Mouse (Mus musculus): ENCODE measurements around the gene Ccdc107.

DNA sequence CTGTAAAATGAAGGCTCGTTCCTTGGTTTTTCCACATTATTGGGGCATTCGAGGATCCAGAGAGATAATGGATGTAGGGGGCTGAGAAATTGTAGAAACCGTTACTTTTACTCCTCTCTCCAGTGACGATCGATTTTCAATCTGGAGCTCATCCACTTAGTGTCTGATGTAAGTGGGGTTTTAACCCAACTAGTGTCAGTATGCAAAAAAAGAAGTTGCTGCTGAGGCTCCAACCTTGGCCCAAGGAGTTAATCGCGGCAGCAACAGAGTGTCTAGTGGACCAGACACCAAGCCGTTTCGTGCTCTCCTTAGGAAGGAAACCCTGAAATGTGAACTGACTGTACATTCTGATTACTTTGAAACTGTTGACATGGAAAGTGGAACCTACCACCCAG, 1.1 kb downstream of the Ccdc107 start:
- TF ChIP-seq POLR2A (IDR thresholded peaks at IDR 0.05; ENCODE audit: insufficient read length, low read depth) (no peak), MAX (IDR thresholded peaks at IDR 0.05; ENCODE audit: low read depth) (no peak), POLR2AphosphoS2 (IDR thresholded peaks at IDR 0.05; ENCODE audit: insufficient read length, low read depth) (no peak), USF1 (IDR thresholded peaks at IDR 0.05; ENCODE audit: low read depth) (no peak), E2F4 (IDR thresholded peaks at IDR 0.05; ENCODE audit: insufficient read depth) (no peak), MYOD1 (IDR thresholded peaks at IDR 0.05; ENCODE audit: control insufficient read depth in 1 of 3, insufficient read length in 2 of 3, low read depth in 2 of 3) (no peak), CEBPB (IDR thresholded peaks at IDR 0.05; ENCODE audit: insufficient read depth, poor library complexity, severe bottlenecking) (no peak), TCF12 (IDR thresholded peaks at IDR 0.05; ENCODE audit: insufficient read depth, poor library complexity, severe bottlenecking) (no peak)

All from myocyte (in vitro differentiated cells).